Mouse (Mus musculus): Measurements from ENCODE around the gene Ube2l6. TPM values are rescaled to one million over a fixed set of nuclear protein-coding genes. Genes with fewer than 3 reads are reported as not detected.

The Ube2l6 gene
- total and polyA plus RNA-seq, 3 experiments = 2.5 to 74.5 (median 22.5) TPM

DNA sequence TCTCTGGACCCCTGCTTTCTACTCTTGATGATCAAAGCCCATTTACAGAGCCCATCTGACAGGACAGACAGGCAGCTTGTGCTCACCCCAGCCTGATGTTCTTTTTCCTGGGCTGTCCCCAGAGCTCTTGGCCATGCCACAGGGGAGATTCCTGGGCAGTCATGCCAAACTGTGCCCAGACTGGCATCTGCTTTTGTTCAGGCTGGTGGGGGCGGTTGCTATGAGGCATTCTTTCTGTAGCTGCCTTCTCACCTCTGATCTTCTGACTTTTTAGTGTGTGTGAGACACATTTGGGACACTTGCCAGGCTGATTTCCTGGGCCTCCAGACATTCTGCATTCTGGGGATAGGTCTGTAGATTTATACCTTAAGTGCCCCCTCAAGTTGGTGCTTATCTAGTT, 59.9 kb downstream of the Ube2l6 start:
- H3K36me3 ChIP-seq (replicated peaks) = no peaks in the 10 kb centered on the region
- TF ChIP-seq GATA2 (IDR thresholded peaks at IDR 0.05; ENCODE audit: borderline replicate concordance, low read depth, low read length) = no peak
- no peak for TF ChIP-seq POLR2AphosphoS5 (IDR thresholded peaks at IDR 0.05; ENCODE audit: insufficient replicate concordance, low read depth, low read length)
- TF ChIP-seq GATA1 (IDR thresholded peaks at IDR 0.05; ENCODE audit: borderline replicate concordance, low read length) = no peak
- TF ChIP-seq CTCF (IDR thresholded peaks at IDR 0.05; ENCODE audit: low read depth, low read length) = no peak
- no peak for TF ChIP-seq TAL1 (conservative IDR thresholded peaks at IDR 0.05; ENCODE audit: low read depth, low read length)
- H3K4me1 ChIP-seq (ENCODE audit: insufficient read depth, low read depth, low read length) = no peaks in the 10 kb centered on the region; the same call in 1 of the 2 replicates
- no peaks in the 10 kb centered on the region for H3K9me3 ChIP-seq (replicated peaks)
- H3K27me3 ChIP-seq (ENCODE audit: insufficient read depth, low read length) = peaks cover 71% of the 10 kb centered on the region
- H3K4me3 ChIP-seq (ENCODE audit: low read depth, low read length) = no peak overlapping the region
- DNase-seq (ENCODE audit: low spot score) (no peak), ATAC-seq (ENCODE audit: extremely low read depth, insufficient number of reproducible peaks, low FRiP score, poor library complexity, severe bottlenecking) (no peak)

Other genes with a start within 250 kb of the Ube2l6 start
Only the 20 nearest of the 21 such genes appear.
- gene Ctnnd1, start 148.1 kb upstream of the Ube2l6 start, total RNA-seq (2014; fragmentation: Nextera tagmentation) = 67.8 and 83.0 TPM in 2 replicates
- gene Ctnnd1, start 148.1 kb upstream of the Ube2l6 start, total RNA-seq (2017) = 25.3 and 29.8 TPM in 2 replicates
- 9.6 and 13.8 TPM in 2 replicates for gene Ctnnd1, start 148.1 kb upstream of the Ube2l6 start, polyA plus RNA-seq (2012)
- gene Btbd18, start 139.7 kb upstream of the Ube2l6 start, total RNA-seq (2014; fragmentation: Nextera tagmentation) = not detected in 2 replicates
- gene Btbd18, start 139.7 kb upstream of the Ube2l6 start, total RNA-seq (2017) = 0.12 and 0.16 TPM in 2 replicates
- gene Btbd18, start 139.7 kb upstream of the Ube2l6 start, polyA plus RNA-seq (2012) = not detected in 2 replicates
- 49.4 and 51.5 TPM in 2 replicates for gene Selenoh, start 128.1 kb upstream of the Ube2l6 start, total RNA-seq (2014; fragmentation: Nextera tagmentation)
- gene Selenoh, start 128.1 kb upstream of the Ube2l6 start, total RNA-seq (2017) = 160 and 178 TPM in 2 replicates
- gene Selenoh, start 128.1 kb upstream of the Ube2l6 start, polyA plus RNA-seq (2012) = 381 and 384 TPM in 2 replicates
- gene Gm28635, start 120.8 kb upstream of the Ube2l6 start, total RNA-seq (2014; fragmentation: Nextera tagmentation) = not detected in 2 replicates
- gene Gm28635, start 120.8 kb upstream of the Ube2l6 start, total RNA-seq (2017) = not detected in 2 replicates
- gene Gm28635, start 120.8 kb upstream of the Ube2l6 start, polyA plus RNA-seq (2012) = not detected in 2 replicates
- gene Med19, start 120.4 kb upstream of the Ube2l6 start, total RNA-seq (2014; fragmentation: Nextera tagmentation) = 51.1 and 55.0 TPM in 2 replicates
- gene Med19, start 120.4 kb upstream of the Ube2l6 start, total RNA-seq (2017) = 26.8 and 33.1 TPM in 2 replicates
- 14.8 and 17.8 TPM in 2 replicates for gene Med19, start 120.4 kb upstream of the Ube2l6 start, polyA plus RNA-seq (2012)
- 96.2 and 113 TPM in 2 replicates for gene Tmx2, start 119.7 kb upstream of the Ube2l6 start, total RNA-seq (2014; fragmentation: Nextera tagmentation)
- gene Tmx2, start 119.7 kb upstream of the Ube2l6 start, total RNA-seq (2017) = 66.2 and 68.9 TPM in 2 replicates
- gene Tmx2, start 119.7 kb upstream of the Ube2l6 start, polyA plus RNA-seq (2012) = 3.9 and 4.0 TPM in 2 replicates
- 61.0 and 70.6 TPM in 2 replicates for gene Zdhhc5, start 83.6 kb upstream of the Ube2l6 start, total RNA-seq (2014; fragmentation: Nextera tagmentation)
- gene Zdhhc5, start 83.6 kb upstream of the Ube2l6 start, total RNA-seq (2017) = 32.6 and 38.0 TPM in 2 replicates
- 30.7 and 32.5 TPM in 2 replicates for gene Zdhhc5, start 83.6 kb upstream of the Ube2l6 start, polyA plus RNA-seq (2012)
- 30.0 and 30.7 TPM in 2 replicates for gene Clp1, start 71.5 kb upstream of the Ube2l6 start, total RNA-seq (2014; fragmentation: Nextera tagmentation)
- gene Clp1, start 71.5 kb upstream of the Ube2l6 start, total RNA-seq (2017) = 44.7 and 51.0 TPM in 2 replicates
- 0.98 and 1.1 TPM in 2 replicates for gene Clp1, start 71.5 kb upstream of the Ube2l6 start, polyA plus RNA-seq (2012)
- gene Ypel4, start 64.8 kb upstream of the Ube2l6 start, total RNA-seq (2014; fragmentation: Nextera tagmentation) = 13.1 TPM in 1 of 2 replicates, not detected in the other
- gene Ypel4, start 64.8 kb upstream of the Ube2l6 start, total RNA-seq (2017) = 0.29 and 0.44 TPM in 2 replicates
- gene Ypel4, start 64.8 kb upstream of the Ube2l6 start, polyA plus RNA-seq (2012) = 0.07 and 0.16 TPM in 2 replicates
- not detected in 2 replicates for gene Gm19426, start 55.2 kb upstream of the Ube2l6 start, total RNA-seq (2014; fragmentation: Nextera tagmentation)
- not detected in 2 replicates for gene Gm19426, start 55.2 kb upstream of the Ube2l6 start, total RNA-seq (2017)
- gene Gm19426, start 55.2 kb upstream of the Ube2l6 start, polyA plus RNA-seq (2012) = not detected in 2 replicates
- gene Serping1, start 23.4 kb upstream of the Ube2l6 start, total RNA-seq (2014; fragmentation: Nextera tagmentation) = not detected in 2 replicates
- gene Serping1, start 23.4 kb upstream of the Ube2l6 start, total RNA-seq (2017) = not detected in 2 replicates
- not detected in 2 replicates for gene Serping1, start 23.4 kb upstream of the Ube2l6 start, polyA plus RNA-seq (2012)
- gene Smtnl1, start 23.8 kb downstream of the Ube2l6 start, total RNA-seq (2014; fragmentation: Nextera tagmentation) = not detected in 2 replicates
- not detected in 2 replicates for gene Smtnl1, start 23.8 kb downstream of the Ube2l6 start, total RNA-seq (2017)
- not detected in 2 replicates for gene Smtnl1, start 23.8 kb downstream of the Ube2l6 start, polyA plus RNA-seq (2012)
- gene Timm10, start 28.2 kb downstream of the Ube2l6 start, total RNA-seq (2014; fragmentation: Nextera tagmentation) = 13.5 and 21.0 TPM in 2 replicates
- 51.5 and 54.9 TPM in 2 replicates for gene Timm10, start 28.2 kb downstream of the Ube2l6 start, total RNA-seq (2017)
- 13.3 and 19.5 TPM in 2 replicates for gene Timm10, start 28.2 kb downstream of the Ube2l6 start, polyA plus RNA-seq (2012)
- gene Slc43a1, start 40.0 kb downstream of the Ube2l6 start, total RNA-seq (2014; fragmentation: Nextera tagmentation) = 0.29 and 62.5 TPM in 2 replicates
- gene Slc43a1, start 40.0 kb downstream of the Ube2l6 start, total RNA-seq (2017) = 0.05 and 0.12 TPM in 2 replicates
- gene Slc43a1, start 40.0 kb downstream of the Ube2l6 start, polyA plus RNA-seq (2012) = 0.03 TPM in 1 of 2 replicates, not detected in the other
- not detected in 2 replicates for gene Rtn4rl2, start 87.9 kb downstream of the Ube2l6 start, total RNA-seq (2014; fragmentation: Nextera tagmentation)
- not detected in 2 replicates for gene Rtn4rl2, start 87.9 kb downstream of the Ube2l6 start, total RNA-seq (2017)
- gene Rtn4rl2, start 87.9 kb downstream of the Ube2l6 start, polyA plus RNA-seq (2012) = not detected in 2 replicates
- gene Slc43a3, start 137.8 kb downstream of the Ube2l6 start, total RNA-seq (2014; fragmentation: Nextera tagmentation) = 116 and 137 TPM in 2 replicates
- 85.2 and 90.3 TPM in 2 replicates for gene Slc43a3, start 137.8 kb downstream of the Ube2l6 start, total RNA-seq (2017)
- gene Slc43a3, start 137.8 kb downstream of the Ube2l6 start, polyA plus RNA-seq (2012) = 13.5 and 15.4 TPM in 2 replicates
- gene Prg2, start 181.6 kb downstream of the Ube2l6 start, total RNA-seq (2014; fragmentation: Nextera tagmentation) = not detected in 2 replicates
- 0.82 TPM in 1 of 2 replicates, not detected in the other for gene Prg2, start 181.6 kb downstream of the Ube2l6 start, total RNA-seq (2017)
- gene Prg2, start 181.6 kb downstream of the Ube2l6 start, polyA plus RNA-seq (2012) = not detected in 2 replicates
- not detected in 2 replicates for gene Prg3, start 189.4 kb downstream of the Ube2l6 start, total RNA-seq (2014; fragmentation: Nextera tagmentation)
- gene Prg3, start 189.4 kb downstream of the Ube2l6 start, total RNA-seq (2017) = 88.3 and 92.3 TPM in 2 replicates
- gene Prg3, start 189.4 kb downstream of the Ube2l6 start, polyA plus RNA-seq (2012) = 0.42 and 0.70 TPM in 2 replicates
- 168 and 190 TPM in 2 replicates for gene Ssrp1, start 238.4 kb downstream of the Ube2l6 start, total RNA-seq (2014; fragmentation: Nextera tagmentation)
- gene Ssrp1, start 238.4 kb downstream of the Ube2l6 start, total RNA-seq (2017) = 304 and 315 TPM in 2 replicates
- 54.9 and 111 TPM in 2 replicates for gene Ssrp1, start 238.4 kb downstream of the Ube2l6 start, polyA plus RNA-seq (2012)
- gene P2rx3, start 238.6 kb downstream of the Ube2l6 start, total RNA-seq (2014; fragmentation: Nextera tagmentation) = 0.39 and 0.60 TPM in 2 replicates
- gene P2rx3, start 238.6 kb downstream of the Ube2l6 start, total RNA-seq (2017) = 0.05 and 0.06 TPM in 2 replicates
- not detected in 2 replicates for gene P2rx3, start 238.6 kb downstream of the Ube2l6 start, polyA plus RNA-seq (2012)